In genomic region chr1:136945876-136946275, GRCm38 (mm10) we compare ENCODE assay signal across 7 mouse cellular contexts. TPM values are rescaled to one million over a fixed set of nuclear protein-coding genes. Genes with fewer than 3 reads are reported as not detected.
DNase-seq lines count a peak whose midpoint lies in the region; ATAC-seq and TF ChIP-seq lines count a peak whose summit lies in the region.

No protein-coding gene starts in this region.

- no peak for ATAC-seq in hindbrain, embryonic 11.5 days (ENCODE audit: low FRiP score)
- ATAC-seq in hindbrain, postnatal 0 days = no peak
- ATAC-seq in intestine, embryonic 14.5 days (replicated peaks; ENCODE audit: low FRiP score, low TSS enrichment, low read depth) = peak; percentile 63
- ATAC-seq in midbrain, embryonic 16.5 days = no peak

- no peak overlapping the region for H3K27ac ChIP-seq in hindbrain, embryonic 11.5 days (ENCODE audit: low read depth, low read length)
- no peak overlapping the region for H3K27ac ChIP-seq in hindbrain, postnatal 0 days
- no peak overlapping the region for H3K27ac ChIP-seq in brown adipose tissue, adult 24 weeks (replicated peaks; ENCODE audit: low read depth, low read length)
- H3K27ac ChIP-seq in intestine, embryonic 14.5 days (ENCODE audit: low read depth) = no peak overlapping the region
- H3K27ac ChIP-seq in midbrain, embryonic 16.5 days (ENCODE audit: low read length) = no peak overlapping the region

- H3K4me2 ChIP-seq in hindbrain, embryonic 11.5 days (replicated peaks; ENCODE audit: low read depth, low read length) = no peak overlapping the region
- no peak overlapping the region for H3K4me2 ChIP-seq in hindbrain, postnatal 0 days (ENCODE audit: low read depth, low read length)
- peak overlapping the region; percentile 73 for H3K4me2 ChIP-seq in intestine, embryonic 14.5 days (ENCODE audit: low read length)
- 0 out of 2 replicates have a peak overlapping the region, but pooled peaks have one; percentile 5 for H3K4me2 ChIP-seq in midbrain, embryonic 16.5 days (ENCODE audit: low read length)

- H3K4me1 ChIP-seq in hindbrain, embryonic 11.5 days (replicated peaks; ENCODE audit: control insufficient read depth, insufficient read depth, low read length) = peaks cover 7% of the 10 kb centered on the region
- H3K4me1 ChIP-seq in hindbrain, postnatal 0 days (ENCODE audit: insufficient read depth, low read length) = peaks cover 7% of the 10 kb centered on the region; the same call in 1 of the 2 replicates
- H3K4me1 ChIP-seq in brown adipose tissue, adult 24 weeks (ENCODE audit: control insufficient read depth, insufficient read depth, insufficient read length, low read length) = no peaks in the 10 kb centered on the region
- peaks cover 3% of the 10 kb centered on the region; the same call in 1 of the 2 replicates for H3K4me1 ChIP-seq in intestine, embryonic 14.5 days (replicated peaks; ENCODE audit: control insufficient read depth, insufficient read depth, low read length)
- peaks cover 19% of the 10 kb centered on the region for H3K4me1 ChIP-seq in midbrain, embryonic 16.5 days (ENCODE audit: control insufficient read depth, insufficient read depth, low read length)

- under 1% methylated on average over 10 of the region's 10 CpGs for WGBS in hindbrain, embryonic 11.5 days
- WGBS in hindbrain, postnatal 0 days = 4% methylated on average over 10 of the region's 10 CpGs
- 3% methylated on average over 10 of the region's 10 CpGs for WGBS in intestine, embryonic 14.5 days
- WGBS in midbrain, embryonic 16.5 days = 0% methylated on average over 10 of the region's 10 CpGs

- no peak for TF ChIP-seq CTCF in hindbrain, postnatal 0 days (IDR thresholded peaks at IDR 0.05; ENCODE audit: low read depth)

- H3K36me3 ChIP-seq in hindbrain, embryonic 11.5 days (ENCODE audit: control insufficient read depth, insufficient read depth, low read length) = no peaks in the 10 kb centered on the region
- H3K36me3 ChIP-seq in hindbrain, postnatal 0 days (ENCODE audit: insufficient read depth, low read length) = no peaks in the 10 kb centered on the region
- no peaks in the 10 kb centered on the region for H3K36me3 ChIP-seq in intestine, embryonic 14.5 days (ENCODE audit: control insufficient read depth, insufficient read depth, low read length)
- no peaks in the 10 kb centered on the region for H3K36me3 ChIP-seq in midbrain, embryonic 16.5 days (ENCODE audit: control insufficient read depth, insufficient read depth, low read length)

- peaks cover 61% of the 10 kb centered on the region for H3K27me3 ChIP-seq in hindbrain, embryonic 11.5 days (ENCODE audit: control insufficient read depth, insufficient read depth, low read length)
- H3K27me3 ChIP-seq in hindbrain, postnatal 0 days (ENCODE audit: insufficient read depth, low read length) = peaks cover 64% of the 10 kb centered on the region
- peaks cover 65% of the 10 kb centered on the region for H3K27me3 ChIP-seq in intestine, embryonic 14.5 days (replicated peaks; ENCODE audit: control insufficient read depth, insufficient read depth, low read length)
- peaks cover 43% of the 10 kb centered on the region for H3K27me3 ChIP-seq in midbrain, embryonic 16.5 days (ENCODE audit: control insufficient read depth, insufficient read depth, low read depth, low read length)

- H3K9me3 ChIP-seq in hindbrain, embryonic 11.5 days (ENCODE audit: control insufficient read depth, low read length) = no peaks in the 10 kb centered on the region
- no peaks in the 10 kb centered on the region for H3K9me3 ChIP-seq in hindbrain, postnatal 0 days (ENCODE audit: low read length)
- no peaks in the 10 kb centered on the region for H3K9me3 ChIP-seq in intestine, embryonic 14.5 days (ENCODE audit: control insufficient read depth, low read length)
- H3K9me3 ChIP-seq in midbrain, embryonic 16.5 days (replicated peaks; ENCODE audit: control insufficient read depth, low read length, poor library complexity, severe bottlenecking) = no peaks in the 10 kb centered on the region

- H3K9ac ChIP-seq in hindbrain, embryonic 11.5 days (ENCODE audit: low read depth, low read length) = no peak overlapping the region
- H3K9ac ChIP-seq in hindbrain, postnatal 0 days (replicated peaks; ENCODE audit: low read length) = no peak overlapping the region
- no peak overlapping the region for H3K9ac ChIP-seq in intestine, embryonic 14.5 days (ENCODE audit: low read length)
- H3K9ac ChIP-seq in midbrain, embryonic 16.5 days (ENCODE audit: low read depth, low read length) = no peak overlapping the region

- H3K4me3 ChIP-seq in hindbrain, embryonic 11.5 days (ENCODE audit: low read depth, low read length) = no peak overlapping the region
- H3K4me3 ChIP-seq in hindbrain, postnatal 0 days (ENCODE audit: low read length) = no peak overlapping the region
- H3K4me3 ChIP-seq in brown adipose tissue, adult 24 weeks (ENCODE audit: insufficient read depth, low read depth, low read length) = peak overlapping the region; percentile 15
- peak overlapping the region; percentile 43 for H3K4me3 ChIP-seq in intestine, embryonic 14.5 days (ENCODE audit: low read depth, low read length)
- no peak overlapping the region for H3K4me3 ChIP-seq in midbrain, embryonic 16.5 days (ENCODE audit: low read depth, low read length)

- DNase-seq in hindbrain, embryonic 11.5 days (ENCODE audit: low spot score) = peak; percentile 57
- DNase-seq in hindbrain, postnatal 0 days (ENCODE audit: low spot score) = no peak
- no peak for DNase-seq in intestine, embryonic 14.5 days (ENCODE audit: low spot score)
- no peak for DNase-seq in left cerebral cortex, adult 18-20 months (ENCODE audit: low spot score in 2 of 2)
- no peak for DNase-seq in ovary, postnatal 36 days (ENCODE audit: low spot score)

RNA-seq across cellular contexts. Expression of gene Nr5a2, which starts 14.4 kb away (rescaled TPM):
- polyA plus RNA-seq in hindbrain, embryonic 11.5 days (2014; fragmentation: Nextera tagmentation; extraction: Ambion mirVana) = 0.26 and 0.68 TPM in 2 replicates
- 0.68 and 0.84 TPM in 2 replicates for total RNA-seq in hindbrain, postnatal 0 days (2014; rRNA removed)
- polyA plus RNA-seq in hindbrain, postnatal 0 days (2015; fragmentation: Nextera tagmentation; extraction: Ambion mirVana) = 0.31 and 0.32 TPM in 2 replicates
- 0.20 and 1.1 TPM in 2 replicates for polyA plus RNA-seq in brown adipose tissue, adult 24 weeks (2012; ENCODE audit: insufficient read depth, insufficient read length, missing spikeins)
- polyA plus RNA-seq in intestine, embryonic 14.5 days (2014; fragmentation: Nextera tagmentation; extraction: Ambion mirVana) = 7.3 and 10.0 TPM in 2 replicates
- 0.68 and 1.2 TPM in 2 replicates for polyA plus RNA-seq in midbrain, embryonic 16.5 days (2015; fragmentation: Nextera tagmentation; extraction: Ambion mirVana)
- total RNA-seq in left cerebral cortex, adult 18-20 months (2021) = under 1 TPM in 1 of 2 experiments, not detected in 1; 0.12 TPM

Comparison
In these comparisons a context has a peak if more than half of its experiments do, and no peak if none do; other contexts are left out.
1. H3K4me2 ChIP-seq: peak in intestine, embryonic 14.5 days (single experiment) and midbrain, embryonic 16.5 days (single experiment); none in hindbrain, embryonic 11.5 days (single experiment) and hindbrain, postnatal 0 days (single experiment).
2. H3K4me3 ChIP-seq: peak in brown adipose tissue, adult 24 weeks (single experiment) and intestine, embryonic 14.5 days (single experiment); none in hindbrain, embryonic 11.5 days (single experiment), hindbrain, postnatal 0 days (single experiment) and midbrain, embryonic 16.5 days (single experiment).